Mouse (Mus musculus): ENCODE measurements around the gene Chrd. TPM values are rescaled to one million over a fixed set of nuclear protein-coding genes. Genes with fewer than 3 reads are reported as not detected.

Chrd gene
- polyA plus RNA-seq, 1 experiment from 2014 or later = 5.7 TPM

DNA sequence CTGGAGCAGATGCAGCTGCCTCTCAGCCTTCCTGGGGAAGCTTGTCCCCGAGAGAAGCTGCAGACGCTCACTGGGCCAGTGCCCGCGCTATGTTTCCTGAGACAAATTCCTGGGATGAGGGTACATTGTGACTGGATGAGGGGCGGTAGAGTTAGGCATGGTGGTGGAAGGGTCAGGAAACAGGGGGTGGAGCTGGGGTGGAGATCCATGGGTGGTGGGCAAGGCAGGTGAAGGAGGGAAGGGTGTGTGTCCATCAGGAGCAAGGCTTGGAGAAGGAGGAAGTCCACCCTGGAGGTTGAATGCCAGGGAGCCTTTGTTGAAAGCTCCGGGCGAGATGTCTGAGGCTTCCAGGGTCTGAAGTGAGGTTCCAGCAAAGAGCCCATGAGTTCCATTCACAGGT is 7.6 kb upstream of the Chrd start:
- H3K9me3 ChIP-seq = no peaks in the 10 kb centered on the region
- ATAC-seq (ENCODE audit: low FRiP score) = no peak
- 82% methylated on average over 7 of the region's 7 CpGs for WGBS

DNA sequence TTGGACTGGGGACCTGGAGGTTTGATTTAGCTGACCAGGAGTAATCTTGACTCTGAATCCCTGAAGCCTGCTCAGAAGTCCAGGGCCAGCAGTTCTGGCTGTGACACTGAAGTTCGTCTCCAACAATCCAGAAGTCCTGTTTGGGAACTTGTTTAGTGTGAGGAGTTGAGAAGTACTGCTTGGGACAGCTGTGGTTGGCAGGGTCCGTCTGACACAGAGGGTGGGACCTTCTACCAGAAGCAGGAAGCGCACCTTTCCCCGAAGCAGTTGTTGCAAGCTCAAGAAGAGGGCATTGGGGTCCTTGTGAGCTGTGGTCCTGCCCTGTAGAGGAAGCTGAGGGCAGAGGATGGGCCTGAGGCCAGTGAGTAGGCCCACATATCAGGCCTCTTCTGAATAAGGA is 7.2 kb upstream of the Chrd start:
- no peaks in the 10 kb centered on the region for H3K9me3 ChIP-seq
- WGBS = 83% methylated on average over 4 of the region's 4 CpGs
- no peaks in the 10 kb centered on the region for H3K27me3 ChIP-seq
- H3K4me3 ChIP-seq = no peak overlapping the region
- H3K27ac ChIP-seq = no peak overlapping the region
- H3K36me3 ChIP-seq = peaks cover 15% of the 10 kb centered on the region
- no peak overlapping the region for H3K4me2 ChIP-seq
- H3K9ac ChIP-seq = no peak overlapping the region
- 0 out of 2 replicates have a peak, but pooled peaks cover 3% of the 10 kb centered on the region for H3K4me1 ChIP-seq (replicated peaks)
- no peak for ATAC-seq (ENCODE audit: low FRiP score)

More for the DNA sequence above, 7.6 kb upstream of the Chrd start:
- Histone ChIP-seq H3K4me2 (no peak overlapping the region), H3K4me1 (replicated peaks) (0 out of 2 replicates have a peak, but pooled peaks cover 3% of the 10 kb centered on the region), H3K27me3 (no peaks in the 10 kb centered on the region), H3K9ac (no peak overlapping the region), H3K4me3 (no peak overlapping the region), H3K27ac (no peak overlapping the region), H3K36me3 (peaks cover 19% of the 10 kb centered on the region)

DNA sequence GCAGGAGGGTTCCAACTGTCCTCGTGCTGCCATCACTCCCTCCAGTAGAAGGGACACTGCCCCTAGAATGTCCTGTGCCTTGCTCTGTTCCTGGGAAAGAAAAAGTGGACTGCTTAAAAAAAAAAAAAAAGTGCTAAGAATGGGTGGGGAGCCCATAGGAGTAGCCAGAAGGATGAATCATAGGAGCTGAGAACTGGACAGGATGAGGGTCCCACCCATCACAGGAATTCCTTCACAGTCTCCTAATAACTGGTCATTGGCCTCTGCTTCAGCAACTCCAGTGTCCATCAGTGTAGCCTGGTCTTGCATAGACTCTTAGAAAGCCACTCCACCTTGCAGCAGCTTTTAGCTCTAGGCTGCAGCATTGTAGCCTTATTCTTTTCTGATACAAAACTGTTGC is 6.5 kb upstream of the Chrd start:
- Histone ChIP-seq H3K4me2 (no peak overlapping the region), H3K27ac (no peak overlapping the region), H3K9me3 (no peaks in the 10 kb centered on the region), H3K4me1 (replicated peaks) (0 out of 2 replicates have a peak, but pooled peaks cover 3% of the 10 kb centered on the region), H3K36me3 (peaks cover 13% of the 10 kb centered on the region), H3K9ac (no peak overlapping the region), H3K4me3 (no peak overlapping the region), H3K27me3 (no peaks in the 10 kb centered on the region)
- ATAC-seq (ENCODE audit: low FRiP score) = no peak
- 46% methylated on average over 1 of the region's 1 CpGs for WGBS

DNA sequence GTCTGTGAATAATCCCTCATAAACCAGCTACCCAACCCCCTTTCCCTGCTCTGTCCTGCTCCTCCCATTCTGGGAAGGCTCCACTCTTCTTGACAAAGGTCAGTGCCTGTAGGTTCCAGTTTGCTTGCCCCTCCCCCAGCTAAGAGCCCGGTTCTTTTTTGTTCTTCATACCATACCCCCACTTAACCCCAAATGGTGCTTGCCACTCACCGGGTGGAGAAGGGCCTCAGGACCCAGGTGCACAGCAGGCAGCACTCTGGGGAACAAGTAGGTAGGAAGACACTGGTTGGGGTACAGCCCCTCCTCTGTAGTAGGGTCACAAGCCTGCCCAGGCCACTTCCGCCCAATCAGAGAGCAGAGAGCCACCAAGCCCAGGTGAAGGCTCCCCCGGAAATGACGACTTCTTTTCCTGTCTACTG is 2.6 kb upstream of the Chrd start:
- H3K27me3 ChIP-seq = peaks cover 18% of the 10 kb centered on the region
- no peak overlapping the region for H3K4me3 ChIP-seq
- 44% methylated on average over 5 of the region's 5 CpGs for WGBS
- no peak for ATAC-seq (ENCODE audit: low FRiP score)
- H3K9me3 ChIP-seq = no peaks in the 10 kb centered on the region
- H3K9ac ChIP-seq = no peak overlapping the region
- no peaks in the 10 kb centered on the region for H3K36me3 ChIP-seq
- no peak overlapping the region for H3K4me2 ChIP-seq
- H3K27ac ChIP-seq = no peak overlapping the region
- peaks cover 25% of the 10 kb centered on the region for H3K4me1 ChIP-seq (replicated peaks)

DNA sequence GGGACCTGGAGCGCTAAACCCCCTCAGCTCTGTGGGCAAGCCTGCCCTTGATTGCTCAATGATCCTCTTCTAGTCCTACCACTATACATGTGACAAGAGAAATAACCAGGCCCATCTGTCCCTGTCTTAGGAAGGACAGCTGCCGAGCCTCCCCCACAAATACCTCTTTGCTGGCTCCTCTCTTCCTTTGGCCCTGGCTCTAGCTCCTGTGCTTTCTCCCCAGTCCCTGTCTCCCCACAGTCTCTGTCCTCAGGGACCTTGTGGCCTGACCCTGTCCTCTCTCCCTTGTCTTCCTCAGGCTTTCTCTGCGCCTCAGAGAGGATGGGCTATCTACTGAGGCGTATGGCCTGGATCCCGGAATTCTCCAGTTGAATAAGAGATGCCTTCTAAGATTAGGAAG is 1.2 kb upstream of the Chrd start:
- H3K4me3 ChIP-seq = no peak overlapping the region
- H3K9ac ChIP-seq = no peak overlapping the region
- 61% methylated on average over 5 of the region's 5 CpGs for WGBS
- H3K27me3 ChIP-seq = peaks cover 32% of the 10 kb centered on the region
- H3K9me3 ChIP-seq = no peaks in the 10 kb centered on the region
- no peak for ATAC-seq (ENCODE audit: low FRiP score)
- peaks cover 25% of the 10 kb centered on the region for H3K4me1 ChIP-seq (replicated peaks)
- peaks cover 10% of the 10 kb centered on the region for H3K36me3 ChIP-seq
- H3K4me2 ChIP-seq = peak overlapping the region; percentile 96
- H3K27ac ChIP-seq = peak overlapping the region; percentile 88; the same call in 1 of the 2 replicates

DNA sequence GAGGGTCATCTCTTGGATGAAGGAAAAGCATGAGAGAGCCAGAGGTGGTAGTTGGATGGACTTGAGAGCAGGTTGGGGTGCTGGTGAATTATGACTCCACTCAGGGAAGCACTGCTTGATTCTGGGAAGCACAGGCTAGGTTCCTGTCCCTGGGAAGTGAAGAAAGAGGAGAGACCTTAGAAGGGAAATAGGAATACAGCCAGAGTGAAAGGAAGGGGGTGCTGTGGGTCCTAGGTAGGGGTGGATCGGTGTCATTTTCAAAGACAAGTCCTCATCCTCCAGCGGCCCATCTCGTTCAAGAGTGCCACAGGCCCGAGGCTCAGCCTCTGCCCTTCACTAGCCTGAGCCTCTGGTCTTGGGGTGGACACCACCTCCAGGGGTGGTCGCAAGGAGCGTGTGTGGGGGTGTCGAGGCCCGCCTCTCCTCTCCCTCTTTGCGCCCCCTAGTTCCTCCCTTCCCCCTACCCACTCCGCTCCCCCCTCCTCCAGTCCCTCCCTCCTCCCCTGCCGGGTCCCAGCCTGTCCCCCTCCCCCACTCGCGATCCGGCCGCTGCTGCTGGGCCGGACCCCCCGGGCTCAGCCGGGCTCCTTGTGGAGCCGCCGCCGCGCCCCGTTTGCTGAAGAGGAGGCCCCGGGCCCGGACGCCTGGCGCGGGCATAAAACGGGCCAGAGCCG is 539 bp upstream of the Chrd start:
- Histone ChIP-seq H3K4me1 (replicated peaks) (peaks cover 25% of the 10 kb centered on the region), H3K4me2 (peak overlapping the region; percentile 96)
- under 1% methylated on average over 26 of the region's 30 CpGs for WGBS

DNA sequence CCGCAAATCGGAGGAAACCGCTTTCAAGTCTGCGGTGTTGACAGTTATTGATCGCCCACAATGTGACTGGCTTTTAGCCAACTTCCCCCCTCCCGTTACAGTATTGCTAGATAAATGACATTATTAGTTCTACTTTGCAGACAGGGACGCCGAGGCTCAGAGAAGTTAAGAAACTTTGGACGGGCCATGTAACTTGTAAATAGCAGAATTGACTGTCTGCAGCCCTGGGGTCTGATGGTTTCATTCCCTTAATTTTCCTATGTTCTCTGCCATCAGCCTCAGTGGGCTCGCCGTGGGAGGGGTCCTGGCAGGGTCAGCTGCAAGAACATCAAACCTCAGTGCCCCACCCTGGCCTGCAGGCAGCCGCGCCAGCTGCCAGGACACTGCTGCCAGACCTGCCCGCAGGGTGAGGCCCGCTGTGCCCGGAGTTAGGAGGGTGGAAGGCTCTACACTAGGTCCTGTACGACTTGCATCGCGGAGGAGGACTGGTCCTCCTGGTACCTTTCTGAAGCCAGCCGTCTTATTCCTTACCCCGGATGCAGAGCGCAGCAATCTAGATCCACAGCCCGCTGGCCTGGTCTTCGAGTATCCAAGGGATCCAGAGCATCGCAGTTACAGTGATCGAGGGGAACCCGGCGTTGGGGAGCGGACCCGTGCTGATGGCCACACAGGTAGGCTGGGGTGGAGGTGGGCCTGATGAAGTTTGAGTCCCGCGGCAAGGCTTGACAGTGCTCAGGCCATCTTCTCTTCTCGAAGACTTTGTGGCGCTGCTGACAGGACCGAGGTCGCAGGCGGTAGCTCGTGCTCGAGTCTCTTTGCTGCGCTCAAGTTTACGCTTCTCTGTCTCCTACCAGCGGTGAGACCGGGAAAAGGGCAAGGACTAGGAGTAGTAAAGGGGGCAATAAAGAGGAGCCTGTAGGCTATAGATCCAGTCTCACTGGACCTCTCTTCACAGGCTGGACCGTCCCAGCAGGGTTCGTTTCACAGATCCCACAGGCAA is 1.1 kb downstream of the Chrd start, which contains the start of gene Thpo:
Thpo (minus strand) TSS at position 781 of the 1,000 bp plus-strand sequence.
- Histone ChIP-seq H3K9me3 (no peaks in the 10 kb centered on the region), H3K4me1 (replicated peaks) (peaks cover 25% of the 10 kb centered on the region), H3K9ac (peak within 1 kb of the TSS; percentile 89), H3K4me3 (peak within 1 kb of the TSS; percentile 72), H3K27ac (peak within 1 kb of the TSS; percentile 88), H3K4me2 (peak within 1 kb of the TSS; percentile 96), H3K27me3 (peaks cover 40% of the 10 kb centered on the region), H3K36me3 (peaks cover 30% of the 10 kb centered on the region)
- no peak for ATAC-seq (ENCODE audit: low FRiP score)
- 4% methylated on average over 45 of the region's 45 CpGs for WGBS

More for the DNA sequence above, 539 bp upstream of the Chrd start:
- Histone ChIP-seq H3K9me3 (no peaks in the 10 kb centered on the region), H3K27me3 (peaks cover 36% of the 10 kb centered on the region), H3K36me3 (peaks cover 17% of the 10 kb centered on the region), H3K27ac (peak overlapping the region; percentile 88), H3K9ac (peak overlapping the region; percentile 89), H3K4me3 (peak overlapping the region; percentile 72)
- peak; percentile 56 for ATAC-seq (ENCODE audit: low FRiP score)

DNA sequence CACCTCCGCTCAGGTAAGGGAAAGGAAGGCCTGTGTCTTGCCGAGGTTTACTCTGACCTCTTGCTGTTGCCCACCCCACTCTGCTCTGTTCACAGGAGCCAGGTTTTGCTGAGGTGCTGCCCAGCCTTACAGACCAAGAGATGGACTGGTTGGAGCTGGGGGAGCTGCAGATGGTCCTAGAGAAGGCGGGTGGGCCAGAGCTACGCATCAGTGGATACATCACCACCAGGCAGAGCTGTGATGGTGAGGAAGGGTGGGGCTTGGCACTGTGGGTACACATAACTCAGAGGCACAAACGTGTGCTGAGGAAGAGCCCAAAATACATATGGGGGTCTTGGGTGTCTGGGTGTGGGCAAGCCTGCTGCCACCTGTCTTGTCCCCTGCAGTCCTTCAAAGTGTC is 2.7 kb downstream of the Chrd start:
- H3K9ac ChIP-seq = no peak overlapping the region
- H3K27ac ChIP-seq = no peak overlapping the region
- no peak overlapping the region for H3K4me3 ChIP-seq
- H3K4me2 ChIP-seq = no peak overlapping the region
- 84% methylated on average over 5 of the region's 5 CpGs for WGBS
- ATAC-seq (ENCODE audit: low FRiP score) = no peak
- H3K4me1 ChIP-seq (replicated peaks) = peaks cover 25% of the 10 kb centered on the region
- H3K27me3 ChIP-seq = peaks cover 40% of the 10 kb centered on the region
- no peaks in the 10 kb centered on the region for H3K9me3 ChIP-seq
- H3K36me3 ChIP-seq = peaks cover 30% of the 10 kb centered on the region

DNA sequence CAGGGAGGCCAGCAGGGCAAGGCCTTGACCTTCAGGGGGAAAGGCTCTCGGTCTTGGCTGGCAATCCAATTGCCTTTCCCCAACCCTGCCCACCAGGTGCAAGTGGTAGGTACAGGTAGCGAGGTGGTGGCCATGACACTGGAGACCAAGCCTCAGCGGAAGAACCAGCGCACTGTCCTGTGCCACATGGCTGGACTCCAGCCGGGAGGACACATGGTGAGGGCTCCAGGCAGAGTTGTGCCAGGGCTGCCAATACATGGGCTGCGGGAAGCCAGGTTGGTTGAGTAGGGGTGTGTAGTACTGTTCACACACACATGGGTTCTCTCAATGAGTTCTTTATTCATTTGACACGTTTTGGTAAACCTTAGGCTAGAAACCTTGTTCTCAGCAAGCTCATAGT is 3.2 kb downstream of the Chrd start:
- Histone ChIP-seq H3K9me3 (no peaks in the 10 kb centered on the region), H3K36me3 (peaks cover 33% of the 10 kb centered on the region), H3K4me3 (no peak overlapping the region), H3K9ac (no peak overlapping the region), H3K4me1 (replicated peaks) (peaks cover 25% of the 10 kb centered on the region), H3K27ac (no peak overlapping the region), H3K4me2 (no peak overlapping the region), H3K27me3 (peaks cover 40% of the 10 kb centered on the region)
- no peak for ATAC-seq (ENCODE audit: low FRiP score)
- 89% methylated on average over 7 of the region's 7 CpGs for whole genome bisulfite sequencing

DNA sequence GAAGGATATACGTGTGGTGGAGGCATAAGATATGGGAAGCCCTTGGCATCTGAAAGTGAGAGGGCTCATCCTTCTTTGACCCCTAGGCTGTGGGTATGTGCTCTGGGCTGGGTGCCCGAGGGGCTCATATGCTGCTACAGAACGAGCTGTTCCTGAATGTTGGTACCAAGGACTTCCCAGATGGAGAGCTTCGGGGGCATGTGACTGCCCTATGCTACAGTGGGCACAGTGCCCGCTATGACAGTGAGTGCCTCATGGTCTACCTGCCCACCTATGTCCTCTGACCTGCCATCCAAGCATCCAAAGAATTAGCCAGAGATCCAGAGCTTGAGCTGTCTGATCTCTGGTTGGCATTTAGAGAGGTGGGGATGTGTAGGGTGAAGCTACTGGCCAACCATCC is 3.9 kb downstream of the Chrd start:
- ATAC-seq (ENCODE audit: low FRiP score) = no peak
- H3K9me3 ChIP-seq = no peaks in the 10 kb centered on the region
- H3K4me1 ChIP-seq (replicated peaks) = peaks cover 22% of the 10 kb centered on the region
- H3K27ac ChIP-seq = no peak overlapping the region
- H3K4me3 ChIP-seq = no peak overlapping the region
- 93% methylated on average over 5 of the region's 5 CpGs for WGBS
- H3K9ac ChIP-seq = no peak overlapping the region
- peaks cover 40% of the 10 kb centered on the region for H3K27me3 ChIP-seq
- H3K36me3 ChIP-seq = peaks cover 39% of the 10 kb centered on the region
- H3K4me2 ChIP-seq = no peak overlapping the region

DNA sequence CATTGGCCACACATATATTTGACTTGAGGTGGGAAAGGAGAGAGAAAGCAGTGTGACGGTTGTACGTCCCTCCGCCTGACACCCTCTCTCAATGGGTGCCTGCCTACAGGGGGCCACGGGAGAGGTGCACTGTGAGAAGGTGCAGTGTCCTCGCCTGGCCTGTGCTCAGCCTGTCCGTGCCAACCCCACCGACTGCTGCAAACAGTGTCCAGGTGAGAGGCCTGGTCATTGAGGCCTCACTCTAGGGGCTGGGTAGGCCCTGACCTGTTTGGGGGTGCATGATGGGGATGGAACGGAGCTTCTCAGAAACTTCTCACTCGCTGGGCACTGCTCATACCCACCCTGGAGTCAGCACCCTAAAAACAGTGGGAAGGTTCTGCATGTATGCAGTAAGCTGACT is 6.9 kb downstream of the Chrd start:
- no peak overlapping the region for H3K27ac ChIP-seq
- no peak overlapping the region for H3K9ac ChIP-seq
- H3K27me3 ChIP-seq = peaks cover 26% of the 10 kb centered on the region
- H3K4me2 ChIP-seq = no peak overlapping the region
- no peak for ATAC-seq (ENCODE audit: low FRiP score)
- 93% methylated on average over 9 of the region's 9 CpGs for WGBS
- peaks cover under 1% of the 10 kb centered on the region; the same call in 1 of the 2 replicates for H3K4me1 ChIP-seq (replicated peaks)
- H3K36me3 ChIP-seq = peaks cover 42% of the 10 kb centered on the region
- no peaks in the 10 kb centered on the region for H3K9me3 ChIP-seq
- no peak overlapping the region for H3K4me3 ChIP-seq

DNA sequence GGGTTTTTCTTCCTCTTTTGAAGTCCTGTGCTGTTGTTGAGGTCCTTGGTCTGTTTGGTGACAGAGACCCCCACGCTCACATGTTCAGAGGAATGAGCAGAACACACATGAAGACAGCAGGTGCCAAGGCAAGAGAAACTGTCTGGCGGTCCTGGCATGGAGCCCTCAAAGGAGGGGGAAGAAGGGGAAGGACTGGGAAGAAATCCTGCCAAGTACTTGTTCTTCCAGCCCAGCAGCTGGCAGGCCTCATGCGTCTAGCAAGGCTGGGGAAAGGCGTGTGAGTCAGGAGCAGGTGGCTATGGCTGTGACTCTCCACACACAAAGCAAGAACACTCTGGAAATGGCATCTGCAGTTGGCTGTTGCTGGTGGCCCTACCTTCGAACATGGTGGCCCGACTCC is 13.7 kb downstream of the Chrd start:
- no peak overlapping the region for H3K4me3 ChIP-seq
- no peaks in the 10 kb centered on the region for H3K4me1 ChIP-seq (replicated peaks)
- 76% methylated on average over 6 of the region's 6 CpGs for WGBS
- ATAC-seq (ENCODE audit: low FRiP score) = no peak
- H3K27ac ChIP-seq = no peak overlapping the region
- H3K4me2 ChIP-seq = no peak overlapping the region
- no peak overlapping the region for H3K9ac ChIP-seq
- no peaks in the 10 kb centered on the region for H3K27me3 ChIP-seq
- no peaks in the 10 kb centered on the region for H3K9me3 ChIP-seq
- H3K36me3 ChIP-seq = peaks cover 5% of the 10 kb centered on the region
